Mouse (Mus musculus): ENCODE measurements around the gene Nedd8.

Nedd8 gene

DNA sequence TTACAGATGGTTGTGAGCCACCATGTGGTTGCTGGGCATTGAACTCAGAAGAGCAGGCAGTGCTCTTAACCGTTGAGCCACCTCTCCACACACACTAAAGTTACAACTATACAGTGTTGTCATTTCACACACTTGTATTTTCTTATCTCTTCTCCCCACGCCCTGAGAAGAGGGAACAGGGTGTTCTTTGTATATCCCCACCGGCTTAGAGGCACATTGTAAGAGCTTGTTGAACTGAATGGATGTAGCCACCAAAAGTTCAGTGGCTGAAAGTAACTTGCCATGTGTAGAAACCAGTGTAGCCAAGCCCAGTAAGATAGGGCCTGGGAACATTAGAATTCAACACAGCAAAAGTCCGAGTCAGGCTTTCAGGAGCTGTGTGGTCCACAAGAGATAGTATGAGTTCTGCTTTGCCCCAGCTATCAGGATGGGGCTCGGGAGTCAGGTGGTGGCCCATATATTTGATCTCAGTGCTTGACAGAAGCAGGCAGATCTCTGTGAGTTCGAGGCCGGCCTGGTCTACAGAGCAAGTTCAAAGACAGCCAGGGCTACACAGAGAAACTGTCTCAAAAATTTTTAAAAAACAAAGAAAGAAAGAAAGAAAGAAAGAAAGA lies 57.3 kb downstream of the Nedd8 start:
- no peak for DNase-seq (ENCODE audit: low spot score in 2 of 2)

GRCm38 (mm10) chr14:55613346-55613745 lies 58.6 kb downstream of the Nedd8 start:
- no peak for DNase-seq (ENCODE audit: low spot score in 2 of 2)
